Mouse (Mus musculus) activated CD4-positive, CD25-positive, alpha-beta regulatory T cell (primary cell): ENCODE measurements around the gene Bscl2. TPM values are rescaled to one million over a fixed set of nuclear protein-coding genes. Genes with fewer than 3 reads are reported as not detected.

ENCODE experiments used
- polyA plus RNA-seq, 2 experiments: library from polyadenylated mRNA; unstranded; fragments of 100-300 nt; shearing (Covaris generic); gene quantifications; one replicate each; pipeline ENCODE4 v1.2.1; 2017

Bscl2 gene
- polyA plus RNA-seq = 100 to 1,000 TPM; 115 to 134 TPM

DNA sequence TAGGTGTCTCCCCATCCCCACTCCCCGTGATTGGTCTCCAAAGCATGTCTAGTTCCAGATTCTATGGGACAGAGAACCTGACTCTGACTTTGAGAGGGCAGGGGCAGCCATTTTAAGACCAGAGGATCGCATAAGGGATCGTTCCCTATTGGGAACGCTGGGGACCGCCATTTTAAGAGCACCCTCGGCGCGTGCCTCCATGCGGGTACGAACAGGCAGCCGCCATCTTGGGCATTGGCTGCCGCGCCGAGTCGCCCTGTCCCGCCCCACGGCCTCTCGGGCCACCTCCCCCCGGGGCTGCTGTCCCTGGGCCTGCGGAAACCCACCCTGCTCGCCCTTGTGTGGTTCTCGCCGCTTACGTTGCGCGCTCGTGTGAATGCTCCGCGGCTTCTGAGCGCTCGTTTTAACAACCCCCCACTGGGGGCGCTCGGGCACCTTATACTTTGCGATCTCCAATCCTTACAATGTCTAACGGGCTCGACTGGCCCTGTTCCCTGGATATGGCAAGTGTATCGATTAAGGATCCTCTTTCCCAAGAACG, at the start of gene Bscl2:
Bscl2 (plus strand) TSS at position 217 of the 541 bp plus-strand sequence.

DNA sequence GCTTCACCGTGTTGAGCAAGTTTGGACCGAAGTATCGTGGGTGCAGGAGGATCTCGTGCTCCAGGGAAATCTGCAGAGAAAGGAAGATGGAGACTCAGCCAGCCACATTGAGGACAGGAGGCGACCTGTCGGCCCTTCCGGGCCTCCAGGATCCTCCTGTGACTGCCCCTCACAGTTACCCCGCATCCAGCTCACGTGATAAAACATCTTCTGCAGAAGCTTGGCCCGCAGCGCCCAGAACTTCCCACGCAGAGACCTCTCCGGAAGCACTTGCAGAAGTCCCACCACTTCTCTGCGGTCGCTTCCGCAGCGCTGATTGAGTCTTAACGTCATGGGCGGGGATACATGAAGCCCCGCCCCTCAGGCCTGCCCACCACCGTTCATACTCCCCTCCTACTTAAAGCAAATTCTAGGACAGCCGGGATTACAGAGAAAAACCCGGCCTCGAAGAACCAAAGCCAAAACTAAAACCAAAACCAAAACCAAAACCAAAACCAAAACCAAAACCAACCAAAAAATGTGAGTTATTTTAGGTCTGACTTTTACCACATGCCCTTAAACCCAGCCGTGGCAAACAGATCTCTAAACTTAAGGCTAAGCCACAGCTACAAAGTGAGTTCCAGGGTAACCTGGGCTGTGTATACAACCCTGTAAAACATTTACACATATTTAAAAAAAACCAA, 38.9 kb upstream of the Bscl2 start, which contains the start of gene Polr2g:
Polr2g (minus strand) TSS at position 314 of the 683 bp plus-strand sequence.

DNA sequence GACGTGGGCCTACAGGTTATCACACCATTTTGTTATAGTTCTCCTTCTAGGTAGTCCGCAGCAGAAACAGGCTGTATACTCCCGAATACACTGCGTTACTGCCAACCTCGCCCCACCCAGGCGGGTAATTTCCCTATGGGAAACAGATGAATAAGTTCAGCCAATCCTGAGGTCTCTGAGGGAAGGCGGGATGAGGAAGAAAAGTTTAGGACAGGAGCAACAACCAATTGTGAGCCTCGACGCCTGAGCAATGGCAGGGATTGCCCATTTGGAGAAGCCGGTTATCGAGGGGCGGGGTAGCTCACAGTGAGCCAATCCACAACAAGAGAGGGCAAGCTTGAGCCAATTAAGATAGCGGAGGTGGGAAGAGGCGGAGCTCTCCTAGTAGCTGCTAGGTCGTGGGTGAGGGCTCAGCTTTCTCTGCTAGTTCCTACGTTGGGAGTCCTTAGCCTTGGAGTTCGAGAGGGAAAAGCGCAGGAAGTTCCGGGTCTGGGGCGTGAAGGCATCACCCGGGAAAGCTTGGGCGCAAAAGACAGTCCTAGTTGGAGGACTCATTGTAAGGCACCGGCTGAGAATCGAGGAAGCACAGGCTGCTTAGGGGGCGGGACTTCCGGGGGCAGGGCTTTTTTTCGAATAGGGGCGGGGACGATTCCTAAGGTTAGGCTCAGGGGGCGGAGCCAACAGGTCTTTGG, 35.0 kb upstream of the Bscl2 start, which contains the start of gene Zbtb3:
Zbtb3 (plus strand) TSS at position 426 of the 692 bp plus-strand sequence.

DNA sequence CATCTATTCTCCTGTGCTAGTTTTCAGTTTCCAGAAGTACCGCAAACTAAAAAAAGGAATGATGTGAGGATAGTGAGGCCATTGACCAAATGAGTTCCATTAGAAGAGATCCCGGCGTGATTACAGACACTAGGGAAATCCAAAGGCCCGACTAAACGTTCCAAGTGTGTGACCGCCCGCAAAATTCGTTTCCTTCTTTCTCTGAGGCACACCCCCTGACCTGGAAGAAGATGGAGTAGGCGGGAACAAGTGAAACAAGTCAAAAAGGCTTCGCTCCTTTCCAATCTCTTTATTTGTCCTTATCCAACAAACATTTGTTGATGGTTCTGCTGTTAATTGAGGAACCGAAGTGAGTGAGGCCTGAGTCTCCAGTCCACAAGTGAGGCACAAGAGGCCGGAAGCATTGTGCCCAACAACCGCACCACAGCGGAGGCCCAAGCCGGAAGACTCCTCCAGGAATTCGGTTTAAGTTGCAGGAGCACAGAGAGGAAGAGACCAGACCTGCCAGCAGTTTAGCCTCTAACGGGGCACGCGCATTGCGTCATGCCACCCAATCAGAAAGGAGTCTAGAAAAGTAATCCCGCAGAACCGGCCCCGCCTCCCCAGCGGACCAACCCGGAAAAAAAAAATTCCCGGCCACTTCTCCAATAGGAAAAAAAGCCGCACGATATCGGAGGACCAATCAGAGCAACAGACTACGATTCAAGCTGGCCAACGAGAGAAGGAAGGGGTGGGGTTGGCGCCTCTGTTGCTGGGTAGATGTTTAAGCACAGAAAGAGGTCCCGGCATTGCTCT, 18.3 kb upstream of the Bscl2 start, which contains the start of gene Ttc9c:
Ttc9c (minus strand) TSS at position 533 of the 795 bp plus-strand sequence.

DNA sequence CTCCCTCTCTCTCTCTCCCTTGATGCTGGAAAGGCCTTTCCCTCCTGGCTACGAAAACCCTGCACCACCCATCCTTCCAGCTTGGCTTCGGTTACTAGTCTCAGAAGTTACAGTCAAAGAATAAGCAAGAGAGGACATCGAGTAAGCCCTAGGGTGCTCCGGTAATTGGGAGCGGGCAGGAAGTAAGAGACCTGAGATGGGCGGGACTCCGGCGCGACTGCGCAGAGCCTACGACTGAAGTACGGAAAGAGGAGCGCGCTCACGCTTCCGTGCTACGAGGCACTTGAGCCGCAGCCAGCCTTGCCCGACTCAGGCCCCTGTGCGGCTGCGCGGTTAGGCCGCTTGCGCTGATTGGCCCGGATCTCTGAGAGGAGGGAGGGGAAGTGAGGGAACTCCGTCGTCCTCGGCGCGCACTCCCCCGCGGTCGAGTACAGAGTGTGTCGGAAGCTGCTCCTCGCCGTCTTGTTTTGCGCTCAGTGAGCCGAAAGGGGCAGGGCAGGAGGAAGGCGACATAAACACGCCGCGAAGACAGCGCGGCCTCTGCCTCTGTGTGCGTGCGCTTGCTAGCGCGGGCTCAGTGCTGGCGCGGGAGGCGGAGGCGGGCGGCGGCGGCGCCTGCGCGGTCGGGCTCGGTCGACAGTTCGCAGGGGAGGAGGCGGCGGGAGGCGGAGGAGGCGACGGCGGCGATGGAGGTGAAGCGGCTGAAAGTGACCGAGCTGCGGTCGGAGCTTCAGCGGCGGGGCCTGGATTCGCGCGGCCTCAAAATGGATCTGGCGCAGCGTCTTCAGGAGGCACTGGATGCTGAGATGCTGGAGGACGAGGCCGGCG, 17.5 kb upstream of the Bscl2 start, which contains the start of gene Hnrnpul2:
Hnrnpul2 (plus strand) TSS at position 415 of the 828 bp plus-strand sequence.

DNA sequence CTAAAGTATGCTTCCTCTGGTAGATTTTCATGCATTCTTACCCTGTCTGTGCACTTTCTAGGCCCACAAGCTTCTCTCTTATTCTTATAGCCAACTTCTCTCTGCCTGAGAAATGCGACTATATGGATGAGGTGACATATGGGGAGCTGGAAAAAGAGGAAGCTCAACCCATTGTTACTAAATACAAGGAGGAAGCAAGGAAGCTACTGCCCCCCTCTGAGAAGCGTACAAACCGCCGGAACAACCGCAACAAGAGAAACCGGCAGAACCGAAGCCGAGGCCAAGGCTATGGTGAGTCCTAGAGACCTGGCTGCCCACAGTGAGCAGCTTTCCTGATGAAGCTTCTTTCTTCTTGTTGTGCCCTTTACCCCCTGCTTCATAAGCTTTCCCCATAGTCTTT, 7.6 kb upstream of the Bscl2 start, which contains the start of gene AC129217.1:
AC129217.1 (plus strand) TSS at position 114 of the 400 bp plus-strand sequence.

DNA sequence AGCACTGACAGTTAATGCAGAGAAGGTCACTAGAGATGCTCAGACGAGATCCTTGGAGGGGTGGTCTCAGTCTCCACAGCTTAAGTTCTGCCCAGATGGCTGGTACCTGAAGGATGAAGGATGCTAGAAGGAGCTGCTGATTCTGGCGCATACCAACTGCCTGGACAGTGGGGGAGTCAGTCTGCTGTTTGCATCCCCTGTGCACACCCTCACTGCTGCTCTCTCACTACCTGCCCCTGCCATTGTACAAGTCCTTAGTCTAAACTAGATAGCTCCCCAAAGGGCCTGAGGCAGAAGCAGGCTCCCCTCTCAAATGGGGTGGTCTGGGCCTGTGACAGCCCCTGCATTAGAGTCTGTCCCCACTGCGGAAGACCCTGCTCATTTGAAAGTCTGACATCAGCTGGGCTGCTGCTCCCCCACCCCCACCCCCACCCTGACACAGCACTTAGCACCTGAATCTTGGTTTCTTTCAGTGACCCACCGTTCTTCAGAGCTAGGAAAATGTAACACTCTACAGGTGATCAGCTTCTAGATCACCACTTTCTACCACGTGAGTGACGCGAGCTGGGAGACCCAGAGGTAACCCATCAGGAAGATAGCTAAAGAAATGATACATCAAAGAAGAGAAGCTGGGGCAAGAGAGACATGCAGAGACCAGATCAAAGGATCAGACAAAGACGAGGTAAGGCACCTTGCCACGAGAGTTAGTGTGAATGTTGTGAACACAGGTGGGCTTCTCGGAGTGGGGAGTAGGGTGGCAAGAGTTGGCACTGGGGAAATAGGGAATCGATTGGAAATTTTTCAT, 2.0 kb downstream of the Bscl2 start, which contains the start of gene Gng3:
Gng3 (minus strand) TSS at position 92 of the 805 bp plus-strand sequence.

DNA sequence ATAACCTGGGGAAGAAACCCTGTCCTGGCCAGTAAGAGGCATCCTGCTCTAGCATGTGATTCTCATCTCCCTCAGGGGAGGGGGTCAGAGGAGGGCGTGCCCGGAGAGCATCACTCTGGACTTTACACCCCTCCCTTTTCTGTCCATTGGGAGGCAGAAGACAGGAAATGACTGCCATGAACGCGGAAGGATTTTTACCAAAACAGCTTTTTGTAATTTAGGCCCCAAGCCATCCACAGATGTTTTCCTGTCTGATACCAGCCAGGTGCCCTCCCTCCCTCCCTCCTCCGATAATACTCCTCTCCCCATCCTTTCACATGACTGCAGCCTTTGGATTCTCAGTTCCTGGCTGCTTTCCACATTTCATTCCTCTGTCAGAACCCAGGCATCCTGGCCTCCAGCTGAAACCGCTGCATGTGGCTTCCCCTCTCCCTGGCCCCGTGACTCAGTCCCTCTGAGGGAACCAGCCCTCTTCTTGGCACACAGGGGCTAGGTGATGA, 13.2 kb downstream of the Bscl2 start, which contains the start of gene Lrrn4cl:
Lrrn4cl (plus strand) TSS at position 367 of the 500 bp plus-strand sequence.

DNA sequence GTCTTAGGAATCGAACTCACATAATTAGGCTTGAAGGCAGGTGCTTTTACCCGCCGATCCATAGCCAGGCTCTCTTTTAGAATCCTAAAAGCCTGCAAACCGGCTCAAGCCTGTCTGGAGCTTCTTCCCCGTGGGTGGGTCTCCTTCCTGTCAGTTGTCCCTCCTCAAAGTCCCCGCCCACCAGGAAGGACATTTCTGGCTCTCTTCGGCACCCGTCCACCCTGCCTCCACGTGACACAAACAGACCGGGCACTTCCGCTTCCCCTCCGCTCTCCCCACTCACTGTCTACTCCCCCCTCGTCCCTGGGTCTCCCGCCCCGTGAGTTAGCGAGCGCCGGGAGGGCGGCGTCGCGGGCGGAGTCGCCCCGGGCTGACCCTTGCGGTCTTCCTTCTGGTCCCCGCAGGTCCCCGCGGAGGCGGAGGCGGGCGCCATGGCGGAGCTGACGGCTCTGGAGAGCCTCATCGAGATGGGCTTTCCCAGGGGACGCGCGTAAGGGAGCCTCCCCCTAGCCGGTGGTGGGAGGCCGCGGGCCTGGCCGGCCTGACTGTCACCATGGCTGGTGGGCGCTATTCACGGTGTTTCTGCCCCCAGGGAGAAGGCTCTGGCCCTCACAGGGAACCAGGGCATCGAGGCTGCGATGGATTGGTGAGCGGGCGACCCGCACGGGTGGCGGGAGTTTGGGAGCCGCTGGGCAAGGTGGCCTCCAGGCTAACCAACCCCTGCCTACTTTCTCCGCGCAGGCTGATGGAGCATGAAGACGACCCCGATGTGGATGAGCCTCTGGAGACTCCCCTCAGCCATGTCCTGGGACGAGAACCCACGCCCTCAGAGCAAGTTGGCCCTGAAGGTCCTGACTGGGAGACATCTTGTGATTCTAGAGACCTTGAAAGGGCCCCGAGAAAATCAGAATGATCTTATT, 34.3 kb downstream of the Bscl2 start, which contains the start of gene Ubxn1:
Ubxn1 (plus strand) TSS at position 230 of the 920 bp plus-strand sequence.

DNA sequence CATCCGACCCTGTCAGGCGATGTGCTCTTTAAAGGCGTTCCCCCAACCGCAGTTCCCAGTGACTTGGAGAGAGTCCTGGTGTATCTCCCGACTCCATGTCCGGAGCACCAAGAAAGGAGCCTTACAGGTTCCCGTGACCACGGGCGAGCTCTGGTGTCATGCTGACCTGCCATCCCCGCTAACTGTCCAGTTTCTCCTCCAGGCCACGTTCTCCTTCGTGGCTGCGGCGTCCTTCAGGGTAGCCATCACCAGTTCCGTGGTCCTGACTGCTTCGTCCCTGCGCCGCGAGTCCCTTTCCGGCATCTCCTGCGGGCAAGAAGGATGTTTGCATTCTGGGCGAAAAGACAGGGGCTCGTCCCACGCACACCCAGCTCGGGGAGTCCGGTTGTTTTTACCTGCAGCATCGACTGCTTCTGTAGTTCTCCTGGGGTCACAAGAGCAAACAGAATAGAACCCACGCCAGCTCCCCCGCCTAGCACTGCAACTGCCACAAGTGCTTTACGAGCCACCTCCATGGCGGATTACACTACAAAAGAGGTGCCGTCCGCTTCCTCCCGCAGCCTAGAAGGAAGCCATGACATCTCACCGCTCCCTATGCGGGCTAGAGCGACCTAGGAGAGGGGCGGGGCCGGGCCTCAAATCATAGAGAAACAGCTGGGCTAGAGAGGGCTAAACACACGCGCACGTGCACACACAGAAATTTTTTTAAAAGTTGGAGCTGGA, 43.2 kb downstream of the Bscl2 start, which contains the start of gene Uqcc3:
Uqcc3 (minus strand) TSS at position 613 of the 723 bp plus-strand sequence.

DNA sequence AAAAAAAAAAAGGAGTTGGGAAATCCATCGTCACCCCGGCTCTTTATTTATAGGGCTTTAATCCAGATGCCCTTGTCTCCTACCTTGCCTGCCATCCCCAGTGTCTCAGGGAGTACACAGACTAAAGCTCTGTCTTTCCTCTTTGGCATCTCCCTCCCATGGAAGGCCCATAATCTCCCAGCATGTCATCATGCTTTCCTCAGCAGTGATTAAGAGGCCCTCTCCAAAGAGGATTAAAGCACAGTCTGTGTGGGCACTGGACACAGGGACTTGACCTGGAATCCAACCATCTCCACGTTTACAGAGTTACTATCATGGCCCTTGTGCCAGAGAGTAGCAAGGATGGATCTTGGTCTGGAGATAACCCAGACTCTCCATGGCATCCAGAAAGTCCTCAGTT, 46.3 kb downstream of the Bscl2 start, which contains the start of the genes Lbhd1 and Gm49403:
Lbhd1 (plus strand) TSS at position 117 of the 400 bp plus-strand sequence.
Gm49403 (plus strand) TSS at position 315 of the 400 bp plus-strand sequence.

DNA sequence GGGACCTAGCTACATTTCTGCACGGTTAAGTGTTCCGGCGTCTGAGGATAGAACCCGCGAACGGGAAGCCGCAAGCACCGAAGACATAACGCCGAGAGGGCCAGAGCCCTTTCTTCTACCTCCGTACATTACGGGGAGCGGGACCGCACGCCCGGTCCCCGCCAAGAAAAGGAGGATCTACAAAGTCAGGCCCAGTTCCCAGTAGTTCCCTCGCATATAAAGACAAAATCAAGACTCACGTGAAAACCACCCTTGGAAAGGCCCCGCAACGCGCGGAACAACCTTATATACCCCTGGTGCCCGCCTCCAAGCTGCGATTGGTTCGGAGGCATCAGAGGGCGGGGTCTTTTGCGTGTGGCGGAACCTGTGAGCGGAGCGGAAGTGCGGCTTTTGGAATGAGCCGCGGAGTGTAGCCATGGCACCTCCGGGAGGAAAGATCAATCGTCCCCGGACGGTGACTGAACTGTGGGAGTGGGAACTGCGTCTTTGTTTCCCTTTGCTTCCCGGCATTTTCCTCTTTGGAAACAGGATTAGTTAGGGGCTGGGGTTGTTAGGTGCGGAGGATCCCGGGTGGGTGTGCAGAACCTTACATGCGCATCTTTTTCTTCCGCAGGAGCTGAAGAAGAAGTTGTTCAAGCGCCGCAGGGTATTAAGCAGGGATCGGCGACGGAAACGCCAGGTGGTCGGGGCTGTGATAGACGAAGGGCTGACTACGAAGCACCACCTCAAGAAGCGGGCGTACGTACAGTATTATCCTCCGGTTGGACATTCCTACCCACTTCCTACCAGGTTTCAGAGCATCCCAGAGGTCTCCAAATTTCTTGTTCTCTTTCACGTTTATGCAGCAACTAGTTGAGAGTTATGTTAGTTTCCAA, 51.5 kb downstream of the Bscl2 start, which contains the start of the genes 1810009A15Rik and Gm49416:
1810009A15Rik (plus strand) TSS at position 343 of the 875 bp plus-strand sequence.
Gm49416 (plus strand) TSS at position 416 of the 875 bp plus-strand sequence.

DNA sequence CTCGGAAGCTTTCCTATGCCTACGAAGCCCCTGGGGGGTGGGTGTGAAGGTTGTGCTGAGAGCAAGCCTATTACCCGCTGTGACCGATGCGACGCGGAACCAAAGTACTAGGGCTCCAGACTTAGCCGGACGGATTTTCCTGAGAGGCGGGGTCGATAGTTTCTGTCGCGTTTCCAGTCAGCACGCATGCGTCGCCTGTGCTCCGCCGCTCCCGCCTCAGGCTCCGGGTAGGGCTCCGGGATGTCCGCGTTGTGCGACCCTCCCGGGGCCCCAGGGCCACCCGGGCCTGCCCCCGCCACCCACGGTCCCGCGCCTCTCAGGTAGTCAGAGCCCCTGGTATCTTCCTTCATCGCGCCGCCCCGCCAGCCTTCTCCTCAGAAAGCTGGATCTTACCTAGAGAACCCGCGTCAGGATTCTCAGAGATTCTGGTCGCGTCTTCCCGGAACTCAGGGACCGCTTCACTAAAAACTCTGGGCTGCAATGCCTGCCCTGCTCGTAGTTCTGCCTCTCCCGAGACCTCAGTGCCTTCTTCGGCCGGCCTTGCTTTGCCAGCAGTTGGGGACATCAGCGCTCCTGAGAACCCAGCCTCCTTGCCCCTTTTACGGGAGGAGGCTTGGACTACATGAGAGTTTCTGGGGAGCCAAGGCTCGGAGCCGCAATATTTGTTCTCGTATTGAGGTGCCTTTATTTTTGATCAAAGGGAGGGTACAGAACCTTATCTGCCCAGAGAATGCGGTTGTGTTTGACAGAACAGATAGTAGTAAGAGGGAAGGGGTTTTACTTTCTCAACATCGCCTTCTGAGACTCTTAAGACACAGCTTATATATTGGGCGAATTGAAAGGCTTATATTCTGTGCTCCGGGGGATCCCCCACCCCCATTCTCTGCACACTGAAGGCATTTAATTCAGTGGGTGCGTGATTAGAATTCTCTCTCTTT, 55.8 kb downstream of the Bscl2 start, which contains the start of gene Ints5:
Ints5 (plus strand) TSS at position 177 of the 938 bp plus-strand sequence.

DNA sequence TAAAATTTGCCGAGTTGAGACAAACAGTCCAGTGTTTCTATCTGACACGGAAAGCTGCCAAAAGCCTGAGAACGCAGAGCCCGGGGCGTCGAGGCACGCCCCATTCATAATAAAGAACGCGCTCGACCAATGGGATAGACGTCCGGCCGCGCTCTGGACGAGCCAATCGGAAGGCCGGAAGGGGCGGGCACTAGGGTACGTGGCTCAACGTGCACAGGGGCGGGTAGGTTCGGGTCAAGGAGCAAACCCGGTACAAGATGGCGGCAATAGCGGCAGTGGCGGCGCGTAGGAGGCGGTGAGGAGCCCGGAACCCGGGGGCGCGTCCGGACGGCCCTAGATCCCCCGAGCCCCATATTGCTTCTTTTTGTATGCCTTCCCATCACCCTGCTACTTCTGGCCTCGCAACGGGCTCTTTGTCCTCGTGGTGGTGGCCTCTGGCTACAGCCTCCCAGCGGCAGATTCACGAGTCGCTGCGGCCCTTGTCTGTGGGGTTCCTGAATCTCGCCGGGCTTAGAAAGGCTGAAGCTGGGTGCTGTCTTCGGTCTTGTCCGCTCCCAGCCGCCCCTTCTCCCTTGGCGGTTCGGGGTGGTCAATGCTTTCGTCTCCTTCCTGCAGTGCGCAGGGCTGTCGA, 60.7 kb downstream of the Bscl2 start, which contains the start of gene Ganab:
Ganab (plus strand) TSS at position 207 of the 631 bp plus-strand sequence.

